8 mouse cellular contexts compared by ENCODE assay signal in genomic region chr4:40969781-40970591, GRCm38 (mm10). TPM values are rescaled to one million over a fixed set of nuclear protein-coding genes. Genes with fewer than 3 reads are reported as not detected.
DNase-seq lines count a peak whose midpoint lies in the region; ATAC-seq and TF ChIP-seq lines count a peak whose summit lies in the region.

No protein-coding gene starts in this region.

- H3K9me3 ChIP-seq in hindbrain, embryonic 13.5 days = no peaks in the 10 kb centered on the region
- no peaks in the 10 kb centered on the region for H3K9me3 ChIP-seq in liver, embryonic 12.5 days (replicated peaks)
- no peaks in the 10 kb centered on the region for H3K9me3 ChIP-seq in stomach, postnatal 0 days (ENCODE audit: control insufficient read depth, low read length)

- ATAC-seq in hindbrain, embryonic 13.5 days (ENCODE audit: low FRiP score) = peak; percentile 70
- no peak; the same call in 1 of the 2 replicates for ATAC-seq in liver, embryonic 12.5 days
- ATAC-seq in stomach, postnatal 0 days (ENCODE audit: low FRiP score, low TSS enrichment) = peak; percentile 33

- WGBS in hindbrain, embryonic 13.5 days = 22% methylated on average over 6 of the region's 13 CpGs
- 16% methylated on average over 10 of the region's 13 CpGs for WGBS in liver, embryonic 12.5 days (ENCODE audit: insufficient replicate concordance)
- 8% methylated on average over 9 of the region's 13 CpGs for WGBS in stomach, postnatal 0 days

- TF ChIP-seq EP300 in stomach, postnatal 0 days (optimal IDR thresholded peaks at IDR 0.05) = no peak

- peaks cover 29% of the 10 kb centered on the region for H3K36me3 ChIP-seq in hindbrain, embryonic 13.5 days
- peaks cover 43% of the 10 kb centered on the region for H3K36me3 ChIP-seq in liver, embryonic 12.5 days
- H3K36me3 ChIP-seq in stomach, postnatal 0 days (ENCODE audit: control insufficient read depth, insufficient read depth, low read length) = peaks cover 4% of the 10 kb centered on the region

- no peak for TF ChIP-seq CTCF in layer of hippocampus, adult 2 months (conservative IDR thresholded peaks at IDR 0.05)
- no peak for TF ChIP-seq CTCF in stomach, postnatal 0 days (IDR thresholded peaks at IDR 0.05; ENCODE audit: low read depth)

- H3K27ac ChIP-seq in layer of hippocampus, adult 2 months = peak overlapping the region; percentile 97
- peak overlapping the region; percentile 92 for H3K27ac ChIP-seq in hindbrain, embryonic 13.5 days
- H3K27ac ChIP-seq in liver, embryonic 12.5 days = peak overlapping the region; percentile 91
- peak overlapping the region; percentile 96 for H3K27ac ChIP-seq in stomach, postnatal 0 days (replicated peaks)

- H3K27me3 ChIP-seq in hindbrain, embryonic 13.5 days = no peaks in the 10 kb centered on the region
- no peaks in the 10 kb centered on the region for H3K27me3 ChIP-seq in liver, embryonic 12.5 days (replicated peaks)
- no peaks in the 10 kb centered on the region for H3K27me3 ChIP-seq in stomach, postnatal 0 days (ENCODE audit: control insufficient read depth, insufficient read depth, low read length)

- H3K4me3 ChIP-seq in layer of hippocampus, adult 2 months = peak overlapping the region; percentile 99
- peak overlapping the region; percentile 82 for H3K4me3 ChIP-seq in hindbrain, embryonic 13.5 days
- peak overlapping the region; percentile 95 for H3K4me3 ChIP-seq in liver, embryonic 12.5 days
- H3K4me3 ChIP-seq in stomach, postnatal 0 days (ENCODE audit: low read depth, low read length) = peak overlapping the region; percentile 91

- H3K4me1 ChIP-seq in hindbrain, embryonic 13.5 days (replicated peaks) = peaks cover 22% of the 10 kb centered on the region
- H3K4me1 ChIP-seq in liver, embryonic 12.5 days = peaks cover 45% of the 10 kb centered on the region
- H3K4me1 ChIP-seq in stomach, postnatal 0 days (replicated peaks; ENCODE audit: control insufficient read depth, insufficient read depth) = no peaks in the 10 kb centered on the region; the same call in 1 of the 2 replicates

- no peak for DNase-seq in layer of hippocampus, adult 2 months (ENCODE audit: low spot score in 2 of 2)
- DNase-seq in layer of hippocampus, postnatal 36 days = no peak
- DNase-seq in cerebellum, adult 9-10 months = peak; percentile 47
- DNase-seq in stomach, postnatal 0 days (ENCODE audit: low spot score) = peak; percentile 50
- no peak for DNase-seq in thymus, postnatal 14 days
- DNase-seq in embryo, embryonic 11 days = no peak

- H3K4me2 ChIP-seq in hindbrain, embryonic 13.5 days = peak overlapping the region; percentile 76
- peak overlapping the region; percentile 87 for H3K4me2 ChIP-seq in liver, embryonic 12.5 days
- peak overlapping the region; percentile 69 for H3K4me2 ChIP-seq in stomach, postnatal 0 days (replicated peaks; ENCODE audit: low read depth)

- H3K9ac ChIP-seq in hindbrain, embryonic 13.5 days = peak overlapping the region; percentile 93
- H3K9ac ChIP-seq in liver, embryonic 12.5 days = peak overlapping the region; percentile 82
- peak overlapping the region; percentile 88 for H3K9ac ChIP-seq in stomach, postnatal 0 days (ENCODE audit: low read length)

RNA-seq across cellular contexts. Expression of gene Nfx1, which starts 0.7 kb away (rescaled TPM):
- total RNA-seq in layer of hippocampus, adult 2 months (2021) = 10 to 100 TPM; 72.0 to 77.1 TPM
- 10 to 100 TPM; 66.1 to 76.4 TPM for total RNA-seq in layer of hippocampus, postnatal 36 days (2021)
- 107 and 110 TPM in 2 replicates for polyA plus RNA-seq in hindbrain, embryonic 13.5 days (2015; fragmentation: Nextera tagmentation; extraction: Ambion mirVana)
- 53.5 and 55.7 TPM in 2 replicates for polyA plus RNA-seq in liver, embryonic 12.5 days (2016; fragmentation: Nextera tagmentation; extraction: Ambion mirVana)
- 27.9 and 28.5 TPM in 2 replicates for polyA plus RNA-seq in stomach, postnatal 0 days (2015; fragmentation: Nextera tagmentation; extraction: Ambion mirVana)

RNA-seq across cellular contexts. Expression of gene Chmp5, which starts 21.8 kb away (rescaled TPM):
- 10 to 100 TPM; 81.5 to 84.7 TPM for total RNA-seq in layer of hippocampus, adult 2 months (2021)
- total RNA-seq in layer of hippocampus, postnatal 36 days (2021) = 10 to 100 TPM; 87.9 to 89.4 TPM
- polyA plus RNA-seq in hindbrain, embryonic 13.5 days (2015; fragmentation: Nextera tagmentation; extraction: Ambion mirVana) = 174 and 178 TPM in 2 replicates
- 48.6 and 48.7 TPM in 2 replicates for polyA plus RNA-seq in liver, embryonic 12.5 days (2016; fragmentation: Nextera tagmentation; extraction: Ambion mirVana)
- 121 and 125 TPM in 2 replicates for polyA plus RNA-seq in stomach, postnatal 0 days (2015; fragmentation: Nextera tagmentation; extraction: Ambion mirVana)

RNA-seq across cellular contexts. Expression of gene Bag1, which starts 21.9 kb away (rescaled TPM):
- total RNA-seq in layer of hippocampus, adult 2 months (2021) = 100 to 1,000 TPM; 149 to 151 TPM
- total RNA-seq in layer of hippocampus, postnatal 36 days (2021) = 100 to 1,000 TPM; 148 to 156 TPM
- polyA plus RNA-seq in hindbrain, embryonic 13.5 days (2015; fragmentation: Nextera tagmentation; extraction: Ambion mirVana) = 201 and 205 TPM in 2 replicates
- polyA plus RNA-seq in liver, embryonic 12.5 days (2016; fragmentation: Nextera tagmentation; extraction: Ambion mirVana) = 185 and 192 TPM in 2 replicates
- polyA plus RNA-seq in stomach, postnatal 0 days (2015; fragmentation: Nextera tagmentation; extraction: Ambion mirVana) = 259 and 270 TPM in 2 replicates

RNA-seq across cellular contexts. Expression of gene Spink4, which starts 50.1 kb away (rescaled TPM):
- not detected for total RNA-seq in layer of hippocampus, adult 2 months (2021)
- total RNA-seq in layer of hippocampus, postnatal 36 days (2021) = not detected
- polyA plus RNA-seq in hindbrain, embryonic 13.5 days (2015; fragmentation: Nextera tagmentation; extraction: Ambion mirVana) = not detected in 2 replicates
- 0.58 TPM in 1 of 2 replicates, not detected in the other for polyA plus RNA-seq in liver, embryonic 12.5 days (2016; fragmentation: Nextera tagmentation; extraction: Ambion mirVana)
- polyA plus RNA-seq in stomach, postnatal 0 days (2015; fragmentation: Nextera tagmentation; extraction: Ambion mirVana) = 75.5 and 86.9 TPM in 2 replicates

Comparison
In these comparisons a context has a peak if more than half of its experiments do, and no peak if none do; other contexts are left out.
1. DNase-seq: peak in cerebellum, adult 9-10 months (single experiment) and stomach, postnatal 0 days (single experiment); none in layer of hippocampus, adult 2 months (0 of 2), layer of hippocampus, postnatal 36 days (0 of 2), thymus, postnatal 14 days (single experiment) and embryo, embryonic 11 days (single experiment).
2. Peak in every context shown above with its lines, with median percentiles within 50 percentile points of each other: H3K27ac ChIP-seq, H3K4me3 ChIP-seq, H3K4me2 ChIP-seq and H3K9ac ChIP-seq.